Mouse (Mus musculus): ENCODE measurements at regions not wholly inside any gene's neighbourhood (a gene's known extent, or its start where the extent isn't known, plus 50 kb on each side); places are given as distances from the start of the nearest gene placed in this dataset.

DNA sequence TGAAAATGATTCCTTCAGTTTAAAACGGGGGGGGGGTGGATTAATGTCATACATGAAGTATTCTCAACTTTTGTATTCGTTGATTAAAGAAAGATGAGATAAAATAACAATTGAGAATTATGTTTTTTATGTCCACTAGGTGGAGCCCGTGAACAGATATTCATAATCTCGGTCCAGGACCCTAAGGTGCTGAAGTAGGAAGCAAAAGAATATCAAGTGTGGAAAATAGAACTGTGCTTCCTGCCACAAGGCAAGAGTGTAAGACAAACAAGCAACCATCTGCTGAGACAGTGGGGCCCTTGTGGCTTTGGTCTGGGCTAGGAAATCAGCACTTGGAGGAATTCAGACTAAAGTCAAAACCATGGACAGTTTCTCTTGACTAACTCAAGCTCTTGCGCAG lies 50.9 kb upstream of the Kap start:
- H3K4me3 ChIP-seq (ENCODE audit: insufficient read depth in 1 of 2, low read depth in 2 of 2, low read length in 2 of 2), result no peak overlapping the region
- H3K9me3 ChIP-seq (ENCODE audit: control insufficient read depth, low read length), result no peaks in the 10 kb centered on the region
- H3K4me2 ChIP-seq (ENCODE audit: low read depth), result no peak overlapping the region
- no peaks in the 10 kb centered on the region for H3K36me3 ChIP-seq (replicated peaks; ENCODE audit: control insufficient read depth, insufficient read depth, low read depth)
- no peaks in the 10 kb centered on the region for H3K4me1 ChIP-seq (replicated peaks; ENCODE audit: control insufficient read depth in 2 of 2, insufficient read depth in 2 of 2, low read length in 1 of 2)
- TF ChIP-seq EP300 (IDR thresholded peaks at IDR 0.05; ENCODE audit: low read depth), result no peak
- peak; percentile 40 for TF ChIP-seq CTCF (IDR thresholded peaks at IDR 0.05; ENCODE audit: low read depth)
- peak in 1 of 3 experiments; percentile 1 for DNase-seq (ENCODE audit: low read depth in 3 of 3, low spot score in 3 of 3)
- H3K27ac ChIP-seq, result no peak overlapping the region
- no peak overlapping the region for H3K9ac ChIP-seq (replicated peaks)
- no peak for ATAC-seq (ENCODE audit: insufficient read depth)
- no peaks in the 10 kb centered on the region for H3K27me3 ChIP-seq (ENCODE audit: control insufficient read depth, insufficient read depth, low read length)
- 18% methylated on average over 5 of the region's 5 CpGs for WGBS (ENCODE audit: insufficient replicate concordance)

DNA sequence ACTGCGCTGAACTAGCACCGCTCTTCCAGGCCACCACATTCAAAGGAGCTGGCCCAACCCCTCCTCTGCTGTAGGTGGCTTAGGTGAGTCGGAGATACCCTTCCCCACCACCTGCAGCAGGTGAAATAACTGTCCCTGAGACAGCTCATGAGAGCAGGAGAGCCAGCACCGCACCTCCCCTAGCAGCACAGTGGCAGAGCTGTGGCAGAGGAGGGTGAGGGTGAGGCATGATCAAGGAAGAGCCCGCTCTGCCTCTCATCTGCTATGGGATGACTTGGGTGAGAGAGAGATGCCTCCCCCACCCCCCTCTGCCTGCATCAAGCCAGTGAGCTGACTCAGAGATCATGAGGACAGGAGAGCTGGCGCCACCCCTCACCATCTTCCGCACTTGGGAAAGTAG lies 81.1 kb upstream of the Kap start:
- H3K4me1 ChIP-seq (replicated peaks; ENCODE audit: control insufficient read depth in 2 of 2, insufficient read depth in 2 of 2, low read length in 1 of 2), result no peaks in the 10 kb centered on the region
- no peak overlapping the region for H3K9ac ChIP-seq (replicated peaks)
- no peaks in the 10 kb centered on the region for H3K9me3 ChIP-seq (ENCODE audit: control insufficient read depth, low read length)
- ATAC-seq (ENCODE audit: insufficient read depth) (no peak), DNase-seq (ENCODE audit: low read depth in 3 of 3, low spot score in 3 of 3) (no peak)
- no peaks in the 10 kb centered on the region for H3K36me3 ChIP-seq (replicated peaks; ENCODE audit: control insufficient read depth, insufficient read depth, low read depth)
- H3K4me3 ChIP-seq (ENCODE audit: insufficient read depth in 1 of 2, low read depth in 2 of 2, low read length in 2 of 2), result no peak overlapping the region
- TF ChIP-seq CTCF (IDR thresholded peaks at IDR 0.05; ENCODE audit: low read depth) (no peak), EP300 (IDR thresholded peaks at IDR 0.05; ENCODE audit: low read depth) (no peak)
- WGBS (ENCODE audit: insufficient replicate concordance), result 70% methylated on average over 7 of the region's 7 CpGs
- H3K27me3 ChIP-seq (ENCODE audit: control insufficient read depth, insufficient read depth, low read length), result no peaks in the 10 kb centered on the region
- no peak overlapping the region for H3K4me2 ChIP-seq (ENCODE audit: low read depth)
- no peak overlapping the region for H3K27ac ChIP-seq

DNA sequence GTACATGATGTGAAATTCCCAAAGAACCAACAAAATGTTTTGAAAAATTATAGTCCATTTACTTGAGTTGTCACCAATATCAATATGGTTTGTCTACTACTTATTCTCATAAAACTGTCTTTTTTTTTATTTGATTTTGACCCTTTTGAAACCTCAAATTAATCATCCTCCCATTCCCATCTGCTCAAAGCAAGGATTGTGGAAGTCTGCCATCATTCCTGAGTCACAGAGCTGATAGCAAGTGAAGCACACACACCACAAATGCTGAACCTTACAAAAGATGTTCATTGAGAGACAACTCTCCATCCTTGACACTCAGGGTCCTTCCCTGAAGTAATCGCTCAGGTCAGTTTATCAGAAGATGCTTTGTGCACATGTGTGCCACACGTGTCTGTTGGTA lies 82.1 kb upstream of the Kap start:
- H3K27me3 ChIP-seq (ENCODE audit: control insufficient read depth, insufficient read depth, low read length), result no peaks in the 10 kb centered on the region
- no peak for ATAC-seq (ENCODE audit: insufficient read depth)
- no peaks in the 10 kb centered on the region for H3K4me1 ChIP-seq (replicated peaks; ENCODE audit: control insufficient read depth in 2 of 2, insufficient read depth in 2 of 2, low read length in 1 of 2)
- no peak overlapping the region for H3K4me3 ChIP-seq (ENCODE audit: insufficient read depth in 1 of 2, low read depth in 2 of 2, low read length in 2 of 2)
- WGBS (ENCODE audit: insufficient replicate concordance), result 62% methylated on average over 2 of the region's 2 CpGs
- H3K27ac ChIP-seq, result no peak overlapping the region
- H3K4me2 ChIP-seq (ENCODE audit: low read depth), result no peak overlapping the region
- no peak overlapping the region for H3K9ac ChIP-seq (replicated peaks)
- no peak for DNase-seq (ENCODE audit: low read depth in 3 of 3, low spot score in 3 of 3)
- TF ChIP-seq CTCF (IDR thresholded peaks at IDR 0.05; ENCODE audit: low read depth) (no peak), EP300 (IDR thresholded peaks at IDR 0.05; ENCODE audit: low read depth) (no peak)
- no peaks in the 10 kb centered on the region for H3K9me3 ChIP-seq (ENCODE audit: control insufficient read depth, low read length)
- no peaks in the 10 kb centered on the region for H3K36me3 ChIP-seq (replicated peaks; ENCODE audit: control insufficient read depth, insufficient read depth, low read depth)

DNA sequence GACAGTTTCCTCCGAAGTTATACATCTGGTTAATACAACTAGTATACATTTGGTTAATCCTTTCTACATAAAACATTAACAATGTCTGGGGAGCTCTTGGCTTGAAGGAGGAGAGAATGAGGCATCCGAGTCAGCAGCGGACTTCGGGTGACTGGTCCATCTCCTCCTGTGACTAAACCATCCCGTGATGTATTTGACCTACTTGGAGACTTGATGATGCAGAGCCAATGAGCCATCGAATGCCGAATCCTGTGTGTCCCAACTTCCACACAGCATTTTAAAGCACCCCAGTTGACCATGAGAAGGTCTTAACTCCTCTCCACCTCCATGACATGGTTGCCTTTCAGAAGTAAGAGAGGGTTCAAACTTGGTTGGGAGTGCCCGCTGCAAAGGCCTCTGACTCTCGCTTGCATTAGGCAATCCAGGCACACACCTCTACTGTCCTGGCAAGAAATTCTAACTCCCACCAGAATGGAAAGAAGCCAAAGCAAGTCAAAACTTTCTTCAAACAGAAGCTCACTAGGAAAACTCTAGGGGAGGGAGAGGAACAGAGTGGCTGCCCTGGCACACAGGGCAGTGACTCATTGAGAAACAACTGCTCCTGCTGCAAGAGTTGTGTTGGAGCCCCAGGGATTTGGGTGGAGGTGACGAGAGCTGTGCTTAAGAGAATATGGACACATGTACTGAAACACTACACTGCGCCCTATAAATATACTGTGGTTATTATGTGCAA lies 75.4 kb upstream of the Etv6 start:
- Histone ChIP-seq H3K27ac (no peak overlapping the region), H3K9me3 (ENCODE audit: control insufficient read depth, low read length) (no peaks in the 10 kb centered on the region), H3K36me3 (replicated peaks; ENCODE audit: control insufficient read depth, insufficient read depth, low read depth) (no peaks in the 10 kb centered on the region), H3K4me1 (replicated peaks; ENCODE audit: control insufficient read depth in 2 of 2, insufficient read depth in 2 of 2, low read length in 1 of 2) (no peaks in the 10 kb centered on the region), H3K9ac (replicated peaks) (no peak overlapping the region), H3K27me3 (ENCODE audit: control insufficient read depth, insufficient read depth, low read length) (no peaks in the 10 kb centered on the region), H3K4me3 (ENCODE audit: insufficient read depth in 1 of 2, low read depth in 2 of 2, low read length in 2 of 2) (no peak overlapping the region), H3K4me2 (ENCODE audit: low read depth) (no peak overlapping the region)
- DNase-seq (ENCODE audit: low read depth in 3 of 3, low spot score in 3 of 3) (no peak), ATAC-seq (ENCODE audit: insufficient read depth) (no peak)
- 71% methylated on average over 11 of the region's 11 CpGs for WGBS (ENCODE audit: insufficient replicate concordance)
- TF ChIP-seq EP300 (IDR thresholded peaks at IDR 0.05; ENCODE audit: low read depth) (no peak), CTCF (IDR thresholded peaks at IDR 0.05; ENCODE audit: low read depth) (no peak)

DNA sequence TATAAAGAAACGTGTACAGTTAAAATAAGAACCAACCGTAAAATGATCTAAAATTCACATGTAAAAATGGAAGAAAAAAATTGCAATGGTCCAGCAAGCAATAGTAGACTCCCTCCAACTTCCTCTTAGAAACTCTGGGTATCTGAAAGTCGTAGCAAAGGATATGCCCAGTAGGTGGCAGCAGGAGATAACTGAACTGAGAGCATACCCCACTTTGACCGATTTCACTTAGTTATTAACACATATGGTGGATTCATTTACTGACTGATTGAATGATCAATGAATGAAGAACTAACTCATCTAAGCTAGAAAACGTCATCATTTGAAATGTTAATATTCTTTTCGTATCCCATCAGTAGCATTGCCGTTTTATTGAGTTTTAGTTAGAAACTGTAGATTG lies 74.8 kb upstream of the Etv6 start:
- Histone ChIP-seq H3K9ac (replicated peaks) (no peak overlapping the region), H3K4me2 (ENCODE audit: low read depth) (no peak overlapping the region), H3K36me3 (replicated peaks; ENCODE audit: control insufficient read depth, insufficient read depth, low read depth) (no peaks in the 10 kb centered on the region), H3K4me3 (ENCODE audit: insufficient read depth in 1 of 2, low read depth in 2 of 2, low read length in 2 of 2) (no peak overlapping the region), H3K27ac (no peak overlapping the region), H3K9me3 (ENCODE audit: control insufficient read depth, low read length) (no peaks in the 10 kb centered on the region), H3K4me1 (replicated peaks; ENCODE audit: control insufficient read depth in 2 of 2, insufficient read depth in 2 of 2, low read length in 1 of 2) (no peaks in the 10 kb centered on the region), H3K27me3 (ENCODE audit: control insufficient read depth, insufficient read depth, low read length) (no peaks in the 10 kb centered on the region)
- 18% methylated on average over 7 of the region's 7 CpGs for WGBS (ENCODE audit: insufficient replicate concordance)
- peak; percentile 58; the same call in 1 of the 2 replicates for TF ChIP-seq CTCF (IDR thresholded peaks at IDR 0.05; ENCODE audit: low read depth)
- TF ChIP-seq EP300 (IDR thresholded peaks at IDR 0.05; ENCODE audit: low read depth), result no peak
- ATAC-seq (ENCODE audit: insufficient read depth) (no peak), DNase-seq (ENCODE audit: low read depth in 3 of 3, low spot score in 3 of 3) (peak; percentile 26 to 49 (median 40))

All from liver, embryonic 14.5 days (tissue).